Mouse (Mus musculus) erythroblast, embryonic 14.5 days (primary cell): ENCODE data around the gene Bex3. TPM values are rescaled to one million over a fixed set of nuclear protein-coding genes. Genes with fewer than 3 reads are reported as not detected.
A peak's percentile ranks its signal among the peaks of the same experiment; 100 is the strongest.
"Not testable (repeated sequence)": the region's sequence is repeated elsewhere in the genome, so short reads cannot be mapped to it uniquely, and the experiment has no call there.

Source experiments
- H3K27me3 ChIP-seq: 2 replicates; pipeline ENCODE4 v1.6.1; 2012; ENCODE audit warnings: inconsistent platforms; ENCODE audit not compliant: control insufficient read depth
- H3K36me3 ChIP-seq: 2 replicates; pipeline ENCODE4 v1.6.1; 2012; ENCODE audit warnings: mild to moderate bottlenecking, inconsistent platforms; ENCODE audit not compliant: control insufficient read depth
- H3K4me1 ChIP-seq: 2 replicates; pipeline ENCODE4 v1.6.1; 2012; ENCODE audit warnings: inconsistent platforms; ENCODE audit not compliant: control insufficient read depth
- H3K4me3 ChIP-seq: replicated peaks from 2 replicates; pipeline ENCODE3; 2012; ENCODE audit warnings: moderate library complexity, mild to moderate bottlenecking, inconsistent platforms
- H3K9me3 ChIP-seq: 2 replicates; pipeline ENCODE4 v1.6.1; 2012; ENCODE audit warnings: low read length, inconsistent platforms, mixed read lengths; ENCODE audit not compliant: control insufficient read depth
- GATA1 ChIP-seq: IDR thresholded peaks from 2 replicates; pipeline ENCODE4 v1.6.1; 2012; ENCODE audit warnings: low read length, inconsistent platforms, mixed read lengths
- TAL1 ChIP-seq: IDR thresholded peaks from 3 replicates; pipeline ENCODE4 v1.6.1; 2012; ENCODE audit warnings: low read length, inconsistent platforms, mixed read lengths
- polyA plus RNA-seq: library from polyadenylated mRNA; stranded (reverse); fragments of >175 nt; gene quantifications from 2 replicates; pipeline ENCODE4 v1.2.3, GENCODE M21; 2012

Bex3 gene
- polyA plus RNA-seq, result 24.1 and 28.3 TPM in 2 replicates

GRCm38 (mm10) chrX:136269743-136270392 lies at the start of gene Bex3:
Gene Bex3 (plus strand): TSS chrX:136270253.
- H3K4me1 ChIP-seq, H3K27me3 ChIP-seq, H3K36me3 ChIP-seq, H3K9me3 ChIP-seq: not testable (repeated sequence)
- peak within 1 kb of the TSS; percentile 46 for H3K4me3 ChIP-seq

- no peaks in the 10 kb centered on the region for H3K4me1 ChIP-seq
- no peaks in the 10 kb centered on the region for H3K36me3 ChIP-seq
Measured at GRCm38 (mm10) chrX:136223714-136224113, 46.3 kb upstream of the Bex3 start.

DNA sequence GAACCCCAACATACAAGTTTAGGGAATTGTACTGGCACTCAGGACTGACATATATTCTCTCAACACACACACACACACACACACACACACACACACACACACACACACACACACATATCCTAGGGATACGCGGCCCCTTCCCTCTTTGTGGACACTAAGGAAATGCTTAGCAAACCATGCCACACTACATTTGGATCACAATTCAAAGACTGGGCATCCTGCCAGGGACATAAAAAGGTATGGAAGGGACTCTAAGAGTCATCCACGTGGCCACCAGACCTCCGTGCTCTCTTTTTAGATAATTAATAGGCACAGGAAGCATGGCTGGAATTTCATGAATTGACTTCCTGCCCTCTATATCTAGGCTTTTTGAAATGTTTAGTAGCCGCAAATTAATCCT lies 42.3 kb upstream of the Bex3 start:
- H3K27me3 ChIP-seq, result peaks cover 3% of the 10 kb centered on the region; the same call in 1 of the 2 replicates

More at GRCm38 (mm10) chrX:136223714-136224113, 46.3 kb upstream of the Bex3 start:
- Histone ChIP-seq H3K9me3 (no peaks in the 10 kb centered on the region), H3K4me3 (no peak overlapping the region), H3K27me3 (peaks cover 3% of the 10 kb centered on the region; the same call in 1 of the 2 replicates)
- TF ChIP-seq GATA1 (no peak), TAL1 (no peak)

GRCm38 (mm10) chrX:136238118-136238517 lies 31.9 kb upstream of the Bex3 start:
- peaks cover 3% of the 10 kb centered on the region for H3K4me1 ChIP-seq
- H3K4me3 ChIP-seq, result no peak overlapping the region
- H3K27me3 ChIP-seq, result no peaks in the 10 kb centered on the region
- H3K36me3 ChIP-seq, result no peaks in the 10 kb centered on the region
- no peak for TF ChIP-seq TAL1
- no peak for TF ChIP-seq GATA1
- no peaks in the 10 kb centered on the region for H3K9me3 ChIP-seq

More for the DNA sequence above, 42.3 kb upstream of the Bex3 start:
- Histone ChIP-seq H3K36me3 (no peaks in the 10 kb centered on the region), H3K4me3 (no peak overlapping the region), H3K4me1 (no peaks in the 10 kb centered on the region), H3K9me3 (no peaks in the 10 kb centered on the region)
- TF ChIP-seq TAL1 (no peak), GATA1 (no peak)

GRCm38 (mm10) chrX:136243181-136243580 lies 26.9 kb upstream of the Bex3 start:
- H3K36me3 ChIP-seq, result peaks cover 15% of the 10 kb centered on the region

GRCm38 (mm10) chrX:136244574-136245229 lies 25.4 kb upstream of the Bex3 start, which contains the start of gene Tceal9:
Gene Tceal9 (plus strand): TSS chrX:136245079.
- TF ChIP-seq TAL1 (no peak), GATA1 (no peak)
- peaks cover 6% of the 10 kb centered on the region for H3K4me1 ChIP-seq
- no peaks in the 10 kb centered on the region for H3K9me3 ChIP-seq
- peak within 1 kb of the TSS; percentile 76 for H3K4me3 ChIP-seq
- peaks cover 20% of the 10 kb centered on the region for H3K36me3 ChIP-seq
- H3K27me3 ChIP-seq, result no peaks in the 10 kb centered on the region

More at GRCm38 (mm10) chrX:136243181-136243580, 26.9 kb upstream of the Bex3 start:
- Histone ChIP-seq H3K4me1 (peaks cover 6% of the 10 kb centered on the region), H3K4me3 (no peak overlapping the region), H3K9me3 (no peaks in the 10 kb centered on the region), H3K27me3 (no peaks in the 10 kb centered on the region)
- no peak for TF ChIP-seq GATA1
- no peak for TF ChIP-seq TAL1

DNA sequence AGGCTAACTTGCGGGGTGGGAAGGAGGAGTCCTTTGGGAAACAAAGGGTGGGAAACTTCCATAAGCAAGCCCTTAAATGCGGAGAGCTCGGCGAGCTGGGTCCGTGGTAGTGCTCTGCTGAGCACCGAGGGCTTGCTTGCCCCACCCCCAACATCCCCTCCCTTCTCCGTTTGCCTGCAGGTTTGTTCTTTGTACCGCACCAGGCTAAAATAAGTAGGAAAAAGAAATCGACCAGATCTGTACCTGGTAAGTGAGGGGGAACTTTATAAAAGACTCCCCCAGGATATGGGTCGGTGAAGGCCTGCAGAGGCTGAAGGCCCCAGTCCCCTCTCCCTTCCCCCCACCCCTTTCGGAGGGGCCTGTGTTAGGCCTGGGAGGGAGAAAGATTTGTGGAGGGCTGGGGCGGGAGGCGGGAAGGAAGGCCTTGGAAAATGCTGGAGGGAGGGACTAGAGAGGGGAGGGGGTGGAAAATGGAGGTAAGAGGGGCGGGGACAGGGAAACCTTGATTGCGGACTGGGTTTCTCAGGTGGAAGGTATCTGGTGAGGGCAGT lies 24.5 kb upstream of the Bex3 start:
- Histone ChIP-seq H3K4me3 (peak overlapping the region; percentile 76), H3K27me3 (no peaks in the 10 kb centered on the region), H3K36me3 (peaks cover 20% of the 10 kb centered on the region), H3K4me1 (peaks cover 6% of the 10 kb centered on the region), H3K9me3 (no peaks in the 10 kb centered on the region)
- TF ChIP-seq TAL1 (no peak), GATA1 (no peak)

GRCm38 (mm10) chrX:136248811-136249210 lies 21.2 kb upstream of the Bex3 start:
- Histone ChIP-seq H3K4me1 (peaks cover 20% of the 10 kb centered on the region), H3K9me3 (no peaks in the 10 kb centered on the region), H3K4me3 (no peak overlapping the region), H3K27me3 (no peaks in the 10 kb centered on the region), H3K36me3 (peaks cover 20% of the 10 kb centered on the region)
- TF ChIP-seq TAL1 (no peak), GATA1 (no peak)

DNA sequence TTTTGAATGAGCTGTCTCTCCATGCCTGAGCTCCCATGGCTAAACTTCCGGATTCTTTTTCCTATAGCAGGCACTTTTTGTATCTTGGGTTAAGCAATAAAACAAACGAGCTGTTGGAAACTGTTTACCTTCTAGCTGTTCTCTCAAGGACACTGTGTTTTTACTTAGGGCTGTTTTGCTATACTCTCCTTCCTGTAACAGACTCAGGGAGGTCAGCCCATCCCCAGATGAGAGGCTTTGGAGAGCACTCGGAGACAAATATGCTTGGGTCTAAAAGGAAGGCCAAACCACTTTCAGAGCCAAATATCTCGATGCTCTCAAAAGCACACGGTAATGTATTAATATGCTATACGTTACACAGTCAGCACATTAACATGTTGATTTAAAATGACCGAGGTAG lies 20.4 kb upstream of the Bex3 start:
- H3K4me1 ChIP-seq, result peaks cover 20% of the 10 kb centered on the region
- H3K27me3 ChIP-seq, result no peaks in the 10 kb centered on the region
- H3K4me3 ChIP-seq, result no peak overlapping the region
- TF ChIP-seq GATA1, result no peak
- TF ChIP-seq TAL1, result no peak
- no peaks in the 10 kb centered on the region for H3K9me3 ChIP-seq
- H3K36me3 ChIP-seq, result peaks cover 20% of the 10 kb centered on the region
